Mouse (Mus musculus) spleen, adult 2 months (tissue): Measurements from ENCODE around the gene Sipa1l2. TPM values are rescaled to one million over a fixed set of nuclear protein-coding genes. Genes with fewer than 3 reads are reported as not detected.
A peak's percentile ranks its signal among the peaks of the same experiment; 100 is the strongest.

Experiments used
- DNase-seq, 2 experiments: peaks; one replicate each; pipeline versions ENCODE4 v3.0.0 to v3.0.0-alpha.2; 2012 to 2021; ENCODE audit warnings: low spot score in 2 of 2, low read depth in 1 of 2
- H3K27ac ChIP-seq: fragments of 200-500 bp; 2 replicates; pipeline ENCODE4 v1.5.1; 2012; ENCODE audit warnings: low read length, inconsistent platforms; ENCODE audit not compliant: insufficient read depth
- H3K27me3 ChIP-seq: fragments of 200-500 bp; 2 replicates; pipeline ENCODE4 v1.6.1; 2012; ENCODE audit warnings: mild to moderate bottlenecking, moderate library complexity, low read length, inconsistent platforms; ENCODE audit not compliant: control insufficient read depth, insufficient read depth
- H3K36me3 ChIP-seq: fragments of 200-500 bp; 2 replicates; pipeline ENCODE4 v1.6.1; 2012; ENCODE audit warnings: mild to moderate bottlenecking, low read length, inconsistent platforms; ENCODE audit not compliant: control insufficient read depth, insufficient read depth
- H3K4me1 ChIP-seq: fragments of 200-500 bp; 2 replicates; pipeline ENCODE4 v1.6.1; 2011; ENCODE audit warnings: inconsistent platforms; ENCODE audit not compliant: control insufficient read depth, insufficient read depth, insufficient read length
- H3K4me3 ChIP-seq: fragments of 200-500 bp; 2 replicates; pipeline ENCODE4 v1.5.1; 2011; ENCODE audit warnings: mild to moderate bottlenecking, inconsistent platforms; ENCODE audit not compliant: insufficient read depth, insufficient read length; ENCODE audit errors: extremely low read depth
- CTCF ChIP-seq: fragments of 200-500 bp; IDR thresholded peaks from 2 replicates; pipeline ENCODE4 v1.5.1; 2011; ENCODE audit warnings: mild to moderate bottlenecking, inconsistent platforms; ENCODE audit not compliant: insufficient read depth, insufficient read length, insufficient replicate concordance; ENCODE audit errors: extremely low read depth
- POLR2A ChIP-seq: fragments of 200-500 bp; IDR thresholded peaks from 2 replicates; pipeline ENCODE4 v1.6.1; 2011; ENCODE audit warnings: low read depth, low read length, inconsistent platforms
- WGBS: fragments of 180-500 bp; shearing (Covaris S2); methylation state at CpG from one replicate; pipeline ENCODE4 v1.1.7; 2018; 5-methylcytosine and 5-hydroxymethylcytosine counted together
- polyA plus RNA-seq: library from polyadenylated mRNA; depleted of rRNA; stranded (reverse); fragments of >200 nt; gene quantifications from 2 replicates; pipeline ENCODE4 v1.2.3, GENCODE M21; 2012

Sipa1l2 gene
- polyA plus RNA-seq, 1 experiment, result 9.7 TPM

DNA sequence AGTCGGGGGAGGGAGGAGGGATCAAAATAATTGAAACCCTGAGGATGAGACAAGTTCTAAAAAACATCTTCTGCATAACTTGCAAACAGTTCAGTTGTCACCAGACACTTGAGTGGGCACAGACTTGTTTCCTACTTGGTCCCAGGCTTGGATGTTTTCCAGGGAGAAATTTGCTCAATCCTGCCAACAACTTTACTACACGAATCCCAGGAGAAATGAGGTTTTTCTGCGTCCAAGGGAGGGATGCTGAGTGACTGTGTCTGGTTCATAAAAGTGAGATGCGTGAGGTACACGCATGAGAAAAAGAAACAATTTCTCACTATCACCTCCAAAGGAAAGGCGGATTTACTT is 38.5 kb downstream of the Sipa1l2 start:
- H3K4me3 ChIP-seq, result no peak overlapping the region
- H3K4me1 ChIP-seq, result peaks cover 45% of the 10 kb centered on the region
- DNase-seq, result no peak
- no peak for TF ChIP-seq CTCF
- no peak for TF ChIP-seq POLR2A
- WGBS, result 89% methylated on average over 6 of the region's 6 CpGs
- H3K36me3 ChIP-seq, result no peaks in the 10 kb centered on the region
- H3K27me3 ChIP-seq, result no peaks in the 10 kb centered on the region
- peak overlapping the region; percentile 71 for H3K27ac ChIP-seq

- no peaks in the 10 kb centered on the region for H3K27me3 ChIP-seq
- H3K36me3 ChIP-seq, result no peaks in the 10 kb centered on the region
- H3K4me1 ChIP-seq, result peaks cover 45% of the 10 kb centered on the region
- no peak overlapping the region for H3K27ac ChIP-seq
- 86% methylated on average over 15 of the region's 15 CpGs for WGBS
- DNase-seq, result no peak
- no peak for TF ChIP-seq CTCF
- no peak for TF ChIP-seq POLR2A
- H3K4me3 ChIP-seq, result no peak overlapping the region
Observed at GRCm38 (mm10) chr8:125530187-125531087, 39.2 kb downstream of the Sipa1l2 start.

DNA sequence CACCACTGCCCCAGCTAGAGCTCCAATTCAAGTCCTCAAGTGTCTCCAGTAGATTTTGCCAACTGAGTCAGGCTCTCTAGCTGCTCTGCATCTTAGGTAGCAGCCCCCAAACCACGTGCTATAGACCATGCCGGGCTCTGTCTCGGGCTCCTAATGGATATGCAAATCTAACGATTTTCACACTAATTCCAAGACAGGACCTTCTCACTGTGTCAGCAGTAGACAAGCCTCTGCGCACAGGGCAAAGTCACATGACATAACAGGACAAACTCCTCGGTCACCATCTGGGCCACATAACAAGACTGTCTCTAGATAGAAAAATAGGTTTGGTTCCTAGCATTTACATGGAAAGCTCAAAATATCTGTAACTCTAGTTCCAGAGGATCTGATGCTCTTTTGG is 40.6 kb downstream of the Sipa1l2 start:
- Histone ChIP-seq H3K27me3 (no peaks in the 10 kb centered on the region), H3K4me3 (no peak overlapping the region), H3K4me1 (peaks cover 49% of the 10 kb centered on the region), H3K36me3 (no peaks in the 10 kb centered on the region), H3K27ac (0 out of 2 replicates have a peak overlapping the region, but pooled peaks have one; percentile 69)
- DNase-seq, result no peak
- TF ChIP-seq CTCF, result no peak
- no peak for TF ChIP-seq POLR2A
- WGBS, result 60% methylated on average over 6 of the region's 6 CpGs

GRCm38 (mm10) chr8:125527941-125528340 is 41.7 kb downstream of the Sipa1l2 start:
- H3K27ac ChIP-seq, result peak overlapping the region; percentile 69
- no peak overlapping the region for H3K4me3 ChIP-seq
- H3K27me3 ChIP-seq, result no peaks in the 10 kb centered on the region
- peak in 1 of 2 experiments; percentile 49 for DNase-seq
- TF ChIP-seq CTCF (no peak), POLR2A (no peak)
- peaks cover 52% of the 10 kb centered on the region for H3K4me1 ChIP-seq
- no peaks in the 10 kb centered on the region for H3K36me3 ChIP-seq
- 44% methylated on average over 3 of the region's 3 CpGs for WGBS

GRCm38 (mm10) chr8:125526999-125527398 is 42.6 kb downstream of the Sipa1l2 start:
- no peak for DNase-seq
- no peaks in the 10 kb centered on the region for H3K36me3 ChIP-seq
- no peak overlapping the region for H3K4me3 ChIP-seq
- no peak overlapping the region for H3K27ac ChIP-seq
- peaks cover 47% of the 10 kb centered on the region for H3K4me1 ChIP-seq
- H3K27me3 ChIP-seq, result no peaks in the 10 kb centered on the region
- TF ChIP-seq CTCF (no peak), POLR2A (no peak)
- WGBS, result 59% methylated on average over 7 of the region's 7 CpGs

GRCm38 (mm10) chr8:125526582-125526981 is 43.0 kb downstream of the Sipa1l2 start:
- H3K27ac ChIP-seq, result no peak overlapping the region
- no peak for TF ChIP-seq POLR2A
- TF ChIP-seq CTCF, result no peak
- H3K36me3 ChIP-seq, result no peaks in the 10 kb centered on the region
- peaks cover 43% of the 10 kb centered on the region for H3K4me1 ChIP-seq
- WGBS, result 83% methylated on average over 7 of the region's 7 CpGs
- no peak overlapping the region for H3K4me3 ChIP-seq
- no peaks in the 10 kb centered on the region for H3K27me3 ChIP-seq
- DNase-seq, result no peak

DNA sequence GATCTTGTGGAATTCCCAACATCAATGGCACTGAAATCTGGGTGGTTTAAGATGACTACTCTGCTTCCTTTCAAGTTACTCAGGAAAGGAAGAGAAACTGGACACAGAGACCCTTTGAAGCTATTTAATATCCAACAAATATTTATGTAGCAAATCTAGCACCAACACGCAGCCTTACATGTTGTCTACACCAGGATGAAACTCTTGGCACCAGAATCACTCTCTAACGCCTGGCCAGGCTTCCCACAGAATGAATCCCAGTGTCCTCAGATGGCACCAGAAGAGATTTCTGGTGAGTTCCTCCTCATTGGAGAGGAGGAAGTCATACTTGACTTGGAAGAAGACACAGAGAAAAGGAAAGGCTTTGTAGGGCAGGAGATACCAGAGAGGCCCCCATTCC is 45.1 kb downstream of the Sipa1l2 start:
- TF ChIP-seq CTCF (no peak), POLR2A (no peak)
- Histone ChIP-seq H3K27ac (no peak overlapping the region), H3K36me3 (no peaks in the 10 kb centered on the region), H3K4me3 (no peak overlapping the region), H3K27me3 (no peaks in the 10 kb centered on the region), H3K4me1 (peaks cover 37% of the 10 kb centered on the region)
- no peak for DNase-seq
- WGBS, result 90% methylated on average over 2 of the region's 2 CpGs
